12 mouse cellular contexts compared by ENCODE assay signal in genomic region chr3:9614676-9615075, GRCm38 (mm10).
"Had no signal": no experiment of that assay in that cellular context is flagged by ENCODE, and none has a peak within 500 bp of the region (broad histone marks: within the 10 kb centered on the region; RNA-seq: fewer than 3 reads in every experiment).

No protein-coding gene starts in this region.

- H3K9me3 ChIP-seq: limb, embryonic 10.5 days; neural tube, embryonic 15.5 days had no signal

- H3K36me3 ChIP-seq: limb, embryonic 10.5 days; neural tube, embryonic 15.5 days had no signal

- DNase-seq: kidney, adult 8-10 months; kidney, postnatal 25 days; lung, adult 18-20 months; midbrain, embryonic 14.5 days; right cerebral cortex, adult 18-20 months; right cerebral cortex, postnatal 25 days; thymus, postnatal 14 days had no signal

- H3K4me3 ChIP-seq: left cerebral cortex, adult 2 months; limb, embryonic 10.5 days; myocyte; neural tube, embryonic 15.5 days had no signal

- H3K9ac ChIP-seq: neural tube, embryonic 15.5 days had no signal

- H3K27me3 ChIP-seq: neural tube, embryonic 15.5 days had no signal

- H3K27ac ChIP-seq: left cerebral cortex, adult 2 months; neural tube, embryonic 15.5 days; stomach, postnatal 0 days had no signal

- H3K4me2 ChIP-seq: neural tube, embryonic 15.5 days had no signal
